Mouse (Mus musculus) neural tube, embryonic 11.5 days (tissue): ENCODE data around the gene Syt5. TPM values are rescaled to one million over a fixed set of nuclear protein-coding genes. Genes with fewer than 3 reads are reported as not detected.
A peak's percentile ranks its signal among the peaks of the same experiment; 100 is the strongest.

Experiments used
- ATAC-seq: fragments of 200-750 bp; cut with Nextera tagmentation; 2 replicates; pipeline ENCODE4 v1.8.0; 2017; ENCODE audit warnings: moderate number of reproducible peaks, mild to moderate bottlenecking, moderate TSS enrichment, moderate library complexity; ENCODE audit not compliant: insufficient read depth, low FRiP score, low TSS enrichment
- DNase-seq: peaks from one replicate; pipeline ENCODE4 v3.0.0-alpha.2; 2015; ENCODE audit warnings: low spot score
- H3K27ac ChIP-seq: fragments of 300-500 bp; sonication (generic); 2 replicates; pipeline ENCODE4 v1.5.1; 2014; ENCODE audit warnings: low read depth, mild to moderate bottlenecking, low read length
- H3K27me3 ChIP-seq: fragments of 300-500 bp; sonication (generic); 2 replicates; pipeline ENCODE4 v1.6.1; 2014; ENCODE audit warnings: mild to moderate bottlenecking, low read length, mixed read lengths; ENCODE audit not compliant: control insufficient read depth, insufficient read depth
- H3K36me3 ChIP-seq: fragments of 300-500 bp; sonication (generic); 2 replicates; pipeline ENCODE4 v1.6.1; 2014; ENCODE audit warnings: mild to moderate bottlenecking, low read length, moderate library complexity, mixed read lengths; ENCODE audit not compliant: control insufficient read depth, insufficient read depth
- H3K4me1 ChIP-seq: fragments of 300-500 bp; sonication (generic); 2 replicates; pipeline ENCODE4 v1.6.1; 2014; ENCODE audit warnings: low read length, mixed read lengths; ENCODE audit not compliant: control insufficient read depth, insufficient read depth
- H3K4me2 ChIP-seq: fragments of 300-500 bp; sonication (generic); 2 replicates; pipeline ENCODE4 v1.6.1; 2014; ENCODE audit warnings: low read depth, mild to moderate bottlenecking, moderate library complexity
- H3K4me3 ChIP-seq: fragments of 300-500 bp; sonication (generic); 2 replicates; pipeline ENCODE4 v1.5.1; 2014; ENCODE audit warnings: low read depth, low read length
- H3K9ac ChIP-seq: fragments of 300-500 bp; sonication (generic); 2 replicates; pipeline ENCODE4 v1.6.1; 2014; ENCODE audit warnings: mild to moderate bottlenecking, low read length
- H3K9me3 ChIP-seq: fragments of 300-500 bp; sonication (generic); 2 replicates; pipeline ENCODE4 v1.6.1; 2016; ENCODE audit warnings: low read length; ENCODE audit not compliant: control insufficient read depth
- WGBS: fragments of 180-500 bp; shearing (Covaris S2); extraction: QIAGEN DNeasy Blood & Tissue Kit; methylation state at CpG from one replicate; pipeline ENCODE4 v1.1.7; 2014; 5-methylcytosine and 5-hydroxymethylcytosine counted together
- polyA plus RNA-seq: library from polyadenylated mRNA; unstranded; fragments of >200 nt; fragmentation: Nextera tagmentation; extraction: Ambion mirVana; gene quantifications from 2 replicates; pipeline ENCODE4 v1.2.1, GENCODE M21; 2014

Syt5 gene
- polyA plus RNA-seq, 1 experiment from 2014 or later = 9.0 TPM

DNA sequence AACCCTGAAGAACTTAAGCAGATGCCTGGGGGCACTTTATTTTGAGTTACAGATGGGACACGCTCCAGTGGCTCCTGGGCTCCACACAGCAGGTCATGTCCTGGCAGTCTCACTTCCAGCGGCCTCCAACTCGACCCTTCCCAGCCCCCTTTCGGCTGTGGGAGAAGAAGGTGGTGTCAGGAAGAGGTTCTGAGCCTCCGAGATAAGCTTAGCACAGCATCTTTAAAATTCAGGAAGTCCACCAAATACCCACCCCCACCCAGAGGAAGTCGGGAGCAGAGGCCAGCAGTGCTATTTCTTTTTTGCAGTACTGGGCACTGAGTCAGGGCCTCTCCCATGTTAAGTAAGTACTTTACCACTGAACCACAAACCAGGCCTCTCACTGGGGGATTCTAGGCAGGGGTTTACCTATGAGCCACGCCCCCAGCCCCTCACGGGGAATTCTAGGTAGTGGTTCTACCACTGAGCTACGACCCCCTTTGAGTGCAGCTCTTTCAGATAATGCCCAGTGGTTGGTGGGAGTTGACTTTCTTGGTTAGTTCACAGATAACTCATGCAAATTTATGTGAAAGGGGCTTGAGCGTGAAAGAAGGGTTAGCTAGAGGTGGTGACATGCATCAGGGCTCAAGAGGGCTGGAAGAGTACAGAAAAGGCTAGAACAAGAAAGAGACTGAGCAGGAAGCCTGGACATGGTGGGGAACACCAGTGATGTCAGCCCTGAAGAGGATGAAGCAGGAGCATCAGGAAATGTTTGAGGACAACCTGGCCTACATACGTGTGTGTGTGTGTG, 42.5 kb downstream of the Syt5 start:
- Histone ChIP-seq H3K27me3 (no peaks in the 10 kb centered on the region), H3K9me3 (no peaks in the 10 kb centered on the region), H3K9ac (no peak overlapping the region), H3K27ac (no peak overlapping the region), H3K4me3 (no peak overlapping the region), H3K36me3 (no peaks in the 10 kb centered on the region), H3K4me1 (peaks cover 7% of the 10 kb centered on the region; the same call in 1 of the 2 replicates), H3K4me2 (no peak overlapping the region)
- WGBS = 58% methylated on average over 11 of the region's 11 CpGs
- ATAC-seq (no peak), DNase-seq (no peak)

DNA sequence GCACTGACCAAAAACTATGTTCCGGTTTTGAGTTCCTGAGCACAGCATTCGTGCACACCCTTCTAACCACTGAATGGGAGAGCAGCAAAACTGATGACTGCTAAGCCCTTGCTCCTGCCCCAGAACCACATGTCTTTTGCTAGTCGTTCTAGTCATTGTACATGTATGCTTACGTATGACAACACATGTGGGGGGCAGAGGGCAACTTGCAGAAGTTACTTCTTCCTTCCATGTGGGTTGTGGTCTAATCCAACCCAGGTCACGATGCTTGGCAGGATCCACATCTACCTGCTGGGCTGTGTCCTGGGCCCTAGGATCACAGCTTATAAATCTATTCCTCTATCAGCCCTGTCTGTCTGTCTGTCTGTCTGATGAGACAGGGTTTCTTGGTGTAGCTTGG, 43.5 kb downstream of the Syt5 start:
- no peak overlapping the region for H3K4me3 ChIP-seq
- H3K27ac ChIP-seq = no peak overlapping the region
- H3K36me3 ChIP-seq = no peaks in the 10 kb centered on the region
- H3K4me2 ChIP-seq = no peak overlapping the region
- 80% methylated on average over 5 of the region's 5 CpGs for WGBS
- no peaks in the 10 kb centered on the region for H3K27me3 ChIP-seq
- no peak for DNase-seq
- no peak for ATAC-seq
- peaks cover 17% of the 10 kb centered on the region for H3K4me1 ChIP-seq
- H3K9ac ChIP-seq = no peak overlapping the region
- no peaks in the 10 kb centered on the region for H3K9me3 ChIP-seq

DNA sequence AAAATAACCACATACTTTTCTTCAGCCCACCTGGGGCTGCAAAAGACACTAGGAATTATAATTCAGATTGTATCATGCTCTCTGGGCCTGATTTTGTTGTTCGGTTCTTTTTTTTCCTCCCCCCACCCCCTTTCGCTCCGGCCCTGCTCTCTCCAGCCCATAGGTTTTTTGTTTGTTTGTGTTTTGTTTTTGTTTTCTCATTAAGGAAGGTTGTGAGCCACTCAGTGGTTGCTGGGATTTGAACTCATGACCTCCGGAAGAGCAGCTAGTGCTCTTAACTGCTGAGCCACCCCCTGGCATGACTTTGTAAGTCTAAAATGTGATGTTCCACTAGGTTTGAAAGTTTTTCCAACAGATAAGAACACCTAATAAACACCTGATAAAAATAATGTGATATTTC, 44.2 kb downstream of the Syt5 start:
- Histone ChIP-seq H3K36me3 (no peaks in the 10 kb centered on the region), H3K9ac (no peak overlapping the region), H3K27ac (no peak overlapping the region), H3K9me3 (no peaks in the 10 kb centered on the region), H3K27me3 (no peaks in the 10 kb centered on the region), H3K4me3 (no peak overlapping the region), H3K4me1 (peaks cover 24% of the 10 kb centered on the region), H3K4me2 (no peak overlapping the region)
- ATAC-seq (no peak), DNase-seq (no peak)
- WGBS = 86% methylated on average over 4 of the region's 4 CpGs

DNA sequence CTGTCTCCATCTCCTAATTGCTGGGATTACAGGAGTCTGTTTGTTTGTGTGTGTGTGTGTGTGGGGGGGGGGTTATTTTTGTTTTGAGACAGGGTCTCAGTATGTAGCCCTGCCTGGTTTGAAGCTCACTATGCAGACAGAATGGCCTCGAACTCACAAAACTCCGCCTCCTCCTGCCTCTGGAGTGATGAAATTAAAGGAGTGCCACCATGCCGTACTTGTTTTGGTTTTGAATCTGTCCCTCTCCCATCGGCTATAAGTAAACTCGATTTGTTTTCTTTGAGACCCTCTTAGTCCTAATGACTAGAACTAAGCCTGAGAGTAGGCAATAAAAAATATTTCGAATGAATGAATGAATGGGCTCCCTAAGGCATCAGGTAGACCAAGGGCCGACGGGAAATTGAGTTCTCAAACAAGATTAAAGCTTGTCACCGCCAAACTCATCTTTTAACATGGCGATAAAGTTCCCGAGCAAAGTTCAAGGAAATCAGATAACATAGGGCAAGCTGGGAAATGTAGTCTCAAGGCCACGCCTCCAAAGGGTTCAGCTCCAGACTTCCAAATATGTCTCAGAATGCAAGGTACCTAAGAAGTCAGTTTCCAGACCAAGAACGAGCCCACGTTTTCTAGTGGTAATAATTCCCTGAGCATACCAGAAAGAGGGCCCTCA, 44.8 kb downstream of the Syt5 start:
- peaks cover 28% of the 10 kb centered on the region for H3K4me1 ChIP-seq
- H3K27ac ChIP-seq = no peak overlapping the region
- H3K4me2 ChIP-seq = peak overlapping the region; percentile 65
- WGBS = 13% methylated on average over 14 of the region's 14 CpGs
- ATAC-seq (no peak), DNase-seq (peak; percentile 34)
- no peaks in the 10 kb centered on the region for H3K27me3 ChIP-seq
- no peaks in the 10 kb centered on the region for H3K36me3 ChIP-seq
- H3K9ac ChIP-seq = peak overlapping the region; percentile 92; the same call in 1 of the 2 replicates
- no peaks in the 10 kb centered on the region for H3K9me3 ChIP-seq
- H3K4me3 ChIP-seq = peak overlapping the region; percentile 94

DNA sequence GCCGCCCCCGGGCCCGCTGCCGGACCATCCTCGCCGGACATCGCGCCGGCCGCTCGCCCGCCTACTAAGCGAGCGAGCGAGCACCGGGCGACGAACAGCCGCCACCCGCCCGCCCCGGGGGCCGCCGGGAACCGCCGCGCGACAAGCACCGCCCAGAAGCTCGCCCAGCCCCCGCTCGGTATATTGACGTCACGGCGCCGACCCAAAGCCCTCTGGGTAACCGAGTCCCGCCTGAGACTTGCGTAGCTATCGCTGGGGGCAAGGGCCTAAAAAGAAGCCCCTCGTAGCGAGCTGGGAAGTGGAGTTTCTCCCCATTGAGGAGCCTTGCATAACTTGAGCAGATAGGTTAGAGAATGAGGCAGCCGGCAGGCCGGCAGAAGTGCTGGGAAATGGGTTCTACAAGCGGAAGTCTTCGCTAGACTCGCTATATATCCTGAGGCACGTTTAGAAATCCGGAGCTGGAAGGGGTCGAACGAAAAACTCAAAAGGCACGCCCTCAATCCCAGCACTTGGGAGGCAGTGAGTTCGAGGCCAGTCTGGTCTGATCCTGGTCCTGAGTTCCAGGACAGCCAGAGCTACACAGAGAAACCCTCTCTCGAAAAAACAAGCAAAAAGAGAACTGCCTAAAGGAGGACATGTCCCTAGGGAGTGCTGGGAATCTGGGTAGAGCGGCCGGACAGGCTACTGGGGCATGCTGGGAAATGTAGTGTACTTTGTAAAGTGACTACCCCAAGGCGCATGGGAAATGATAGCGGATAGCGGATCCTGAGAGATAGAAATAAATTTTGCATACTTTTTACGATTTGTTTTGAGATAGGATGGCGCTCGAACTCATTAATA, 45.6 kb downstream of the Syt5 start, which contains the start of gene Ppp1r12c:
Ppp1r12c (minus strand) TSS at position 123 of the 840 bp plus-strand sequence.
- H3K9ac ChIP-seq = peak within 1 kb of the TSS; percentile 92
- peaks cover 28% of the 10 kb centered on the region for H3K4me1 ChIP-seq
- WGBS = under 1% methylated on average over 60 of the region's 62 CpGs
- peak within 1 kb of the TSS; percentile 65 for H3K4me2 ChIP-seq
- ATAC-seq (peak; percentile 87), DNase-seq (peak; percentile 92)
- no peaks in the 10 kb centered on the region for H3K27me3 ChIP-seq
- H3K9me3 ChIP-seq = no peaks in the 10 kb centered on the region
- peak within 1 kb of the TSS; percentile 79 for H3K27ac ChIP-seq
- peak within 1 kb of the TSS; percentile 94 for H3K4me3 ChIP-seq
- no peaks in the 10 kb centered on the region for H3K36me3 ChIP-seq

DNA sequence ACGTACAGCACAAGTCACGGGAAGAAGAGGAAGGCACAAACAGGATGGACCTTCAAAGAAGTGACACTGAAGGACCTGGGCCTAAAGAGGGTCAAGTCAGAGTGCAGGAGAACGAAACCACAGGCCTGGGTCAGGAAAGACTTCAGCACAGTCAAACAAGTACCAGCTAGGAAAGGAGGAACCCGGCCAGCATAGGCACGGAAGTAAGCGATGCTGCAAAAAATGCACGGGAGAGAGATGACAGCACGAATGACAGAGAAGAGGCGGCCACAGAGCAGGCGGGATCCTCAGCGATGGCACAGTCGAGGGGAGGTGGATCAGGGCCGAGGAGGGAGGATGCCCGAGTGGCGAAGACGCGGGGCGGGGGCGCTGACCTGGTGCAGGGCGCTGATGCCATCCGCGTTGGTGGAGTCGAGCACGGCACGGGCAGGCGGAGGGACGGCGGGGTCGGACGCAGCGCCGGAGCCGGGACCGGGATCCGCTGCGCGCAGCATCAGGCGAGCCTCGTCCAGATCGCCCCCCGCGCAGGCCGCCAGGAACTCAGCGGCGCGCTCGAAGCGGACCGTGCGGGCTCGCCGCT, 46.4 kb downstream of the Syt5 start:
- Histone ChIP-seq H3K4me2 (peak overlapping the region; percentile 65), H3K27ac (peak overlapping the region; percentile 79), H3K9me3 (no peaks in the 10 kb centered on the region), H3K36me3 (0 out of 2 replicates have a peak, but pooled peaks cover 3% of the 10 kb centered on the region), H3K4me1 (peaks cover 28% of the 10 kb centered on the region), H3K27me3 (no peaks in the 10 kb centered on the region), H3K4me3 (peak overlapping the region; percentile 94), H3K9ac (peak overlapping the region; percentile 92)
- under 1% methylated on average over 37 of the region's 52 CpGs for WGBS
- ATAC-seq (peak; percentile 35), DNase-seq (peak; percentile 33)

DNA sequence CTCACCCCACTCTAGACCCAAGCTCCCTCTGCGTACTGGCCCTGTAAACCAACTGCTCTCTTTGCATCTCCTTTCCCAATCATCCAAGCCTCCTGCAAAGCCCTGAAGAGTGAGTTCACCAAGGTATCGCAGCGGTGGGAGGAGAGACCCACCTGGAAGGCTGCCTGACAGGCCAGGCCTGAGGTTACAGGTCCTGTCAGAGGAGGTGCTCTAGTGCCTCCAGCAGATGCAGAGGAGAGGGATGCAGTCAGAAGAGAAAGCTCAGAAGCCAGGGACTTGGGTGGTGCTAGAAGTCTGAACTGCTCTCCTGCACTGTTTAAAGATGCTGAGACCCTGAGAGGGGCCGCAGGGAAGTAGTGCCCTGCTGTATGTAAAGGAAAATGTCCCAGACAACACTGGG, 48.3 kb downstream of the Syt5 start:
- H3K36me3 ChIP-seq = 0 out of 2 replicates have a peak, but pooled peaks cover 3% of the 10 kb centered on the region
- WGBS = 92% methylated on average over 4 of the region's 4 CpGs
- no peak overlapping the region for H3K4me3 ChIP-seq
- no peaks in the 10 kb centered on the region for H3K9me3 ChIP-seq
- DNase-seq = no peak
- ATAC-seq = no peak
- peak overlapping the region; percentile 21 for H3K4me2 ChIP-seq
- no peak overlapping the region for H3K27ac ChIP-seq
- H3K27me3 ChIP-seq = no peaks in the 10 kb centered on the region
- H3K9ac ChIP-seq = peak overlapping the region; percentile 8; the same call in 1 of the 2 replicates
- H3K4me1 ChIP-seq = peaks cover 28% of the 10 kb centered on the region

DNA sequence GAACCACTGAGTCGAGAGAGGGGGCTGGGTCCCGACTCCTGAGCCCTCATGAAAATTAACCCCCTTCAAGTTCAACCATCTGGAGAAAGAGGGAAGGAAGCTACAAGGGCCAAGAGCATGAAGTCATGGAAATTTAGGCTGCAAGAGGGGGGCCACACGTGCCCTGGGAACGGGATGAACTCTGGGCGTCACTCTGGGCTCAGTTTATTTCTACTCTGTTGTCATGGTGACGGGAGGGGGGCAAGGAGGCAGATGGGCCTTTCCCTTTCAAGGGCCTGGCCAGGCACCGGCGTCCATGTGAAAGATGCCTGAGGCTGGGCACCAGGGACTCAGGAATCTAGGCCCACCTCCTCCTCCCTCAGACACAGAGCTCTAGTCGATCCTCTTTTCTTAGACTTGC, 49.1 kb downstream of the Syt5 start:
- no peaks in the 10 kb centered on the region for H3K9me3 ChIP-seq
- H3K36me3 ChIP-seq = 0 out of 2 replicates have a peak, but pooled peaks cover 3% of the 10 kb centered on the region
- H3K4me2 ChIP-seq = no peak overlapping the region; the same call in none of the 2 replicates
- ATAC-seq (peak; percentile 68), DNase-seq (peak; percentile 80)
- 18% methylated on average over 9 of the region's 9 CpGs for WGBS
- peaks cover 28% of the 10 kb centered on the region for H3K4me1 ChIP-seq
- H3K9ac ChIP-seq = peak overlapping the region; percentile 15; the same call in 1 of the 2 replicates
- H3K27me3 ChIP-seq = no peaks in the 10 kb centered on the region
- no peak overlapping the region; the same call in 1 of the 2 replicates for H3K4me3 ChIP-seq
- H3K27ac ChIP-seq = no peak overlapping the region
